ENCODE assay signal across 24 mouse cellular contexts in the genomic region with DNA sequence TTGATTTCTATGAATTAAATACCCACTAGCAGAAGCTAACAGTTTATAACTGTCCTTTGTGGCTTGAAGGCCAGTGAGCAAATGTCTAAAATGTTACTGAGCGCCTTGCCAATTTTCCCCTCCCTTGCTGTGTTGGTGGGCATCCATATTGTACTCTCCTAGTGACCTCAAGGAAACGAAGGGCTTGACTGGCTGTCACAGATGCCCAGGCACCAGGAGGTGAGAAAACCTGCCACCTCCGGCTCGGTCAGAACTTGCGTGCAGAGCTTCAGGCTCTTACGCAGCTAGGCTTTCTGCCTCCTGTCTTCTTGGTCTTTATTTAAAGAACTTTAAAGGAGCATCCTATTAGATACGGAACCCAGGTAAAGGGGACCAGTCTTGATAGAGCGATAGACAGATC.
A peak's percentile ranks its signal among the peaks of the same experiment; 100 is the strongest.
DNase-seq lines count a peak whose midpoint lies in the region; TF ChIP-seq lines count a peak whose summit lies in the region.
"Had no signal": no experiment of that assay in that cellular context is flagged by ENCODE, and none has a peak within 500 bp of the region (broad histone marks: within the 10 kb centered on the region; RNA-seq: fewer than 3 reads in every experiment).

No protein-coding gene starts in this region.

- H3K9ac ChIP-seq in MEL (ENCODE audit: control insufficient read depth, low read depth, low read length, poor library complexity, severe bottlenecking): no peak overlapping the region
- H3K9ac ChIP-seq: embryonic facial prominence, embryonic 12.5 days; embryonic facial prominence, embryonic 15.5 days; forebrain, embryonic 12.5 days; forebrain, embryonic 15.5 days; heart, embryonic 12.5 days; heart, embryonic 15.5 days; hindbrain, embryonic 12.5 days; hindbrain, embryonic 15.5 days; intestine, embryonic 15.5 days had no signal

- H3K27ac ChIP-seq in MEL (ENCODE audit: control insufficient read depth, low read depth, low read length): peak overlapping the region; percentile 8; the same call in 1 of the 2 replicates
- H3K27ac ChIP-seq: embryonic facial prominence, embryonic 12.5 days; embryonic facial prominence, embryonic 15.5 days; forebrain, embryonic 12.5 days; forebrain, embryonic 15.5 days; heart, embryonic 15.5 days; hindbrain, embryonic 12.5 days; hindbrain, embryonic 15.5 days; intestine, embryonic 15.5 days had no signal

- no peak for TF ChIP-seq EP300 in MEL (IDR thresholded peaks at IDR 0.05; ENCODE audit: low read depth in 1 of 2, low read length in 2 of 2)

- H3K9me3 ChIP-seq in MEL (replicated peaks; ENCODE audit: insufficient read depth, low read length): no peaks in the 10 kb centered on the region
- H3K9me3 ChIP-seq: embryonic facial prominence, embryonic 12.5 days; embryonic facial prominence, embryonic 15.5 days; forebrain, embryonic 12.5 days; forebrain, embryonic 15.5 days; heart, embryonic 12.5 days; heart, embryonic 15.5 days; hindbrain, embryonic 12.5 days; hindbrain, embryonic 15.5 days; intestine, embryonic 15.5 days had no signal

- peaks cover 16% of the 10 kb centered on the region; the same call in 1 of the 2 replicates for H3K79me2 ChIP-seq in MEL (ENCODE audit: control insufficient read depth, insufficient read depth, low read length, poor library complexity)

- DNase-seq in cerebellum, postnatal 10 days: peak; percentile 64 to 75
- DNase-seq in cerebellum, postnatal 36 days: no peak
- DNase-seq in heart, adult 11 months: peak; percentile 69
- DNase-seq in heart, postnatal 14 days: no peak
- DNase-seq in left cerebral cortex, postnatal 4 days: peak; percentile 37
- no peak for DNase-seq in left cerebral cortex, adult 11 months (ENCODE audit: low spot score)
- DNase-seq in MEL (ENCODE audit: low read depth, low spot score): no peak
- DNase-seq: adrenal gland, postnatal 10 days; adrenal gland, postnatal 36 days; cerebellum, adult 11 months; cerebellum, adult 9-11 months; gastrocnemius, postnatal 10 days; gastrocnemius, postnatal 36 days; heart, postnatal 10 days had no signal

- peaks cover 36 to 47% of the 10 kb centered on the region in 2 experiments for H3K36me3 ChIP-seq in MEL (ENCODE audit: control insufficient read depth in 1 of 2, insufficient read depth in 2 of 2, low read length in 2 of 2)
- H3K36me3 ChIP-seq: embryonic facial prominence, embryonic 12.5 days; embryonic facial prominence, embryonic 15.5 days; forebrain, embryonic 12.5 days; forebrain, embryonic 15.5 days; heart, embryonic 15.5 days; hindbrain, embryonic 12.5 days; hindbrain, embryonic 15.5 days; intestine, embryonic 15.5 days had no signal

- peaks cover 19% of the 10 kb centered on the region in 2 experiments for H3K4me1 ChIP-seq in MEL (ENCODE audit: control insufficient read depth in 1 of 2, insufficient read depth in 2 of 2, low read length in 2 of 2)
- H3K4me1 ChIP-seq: embryonic facial prominence, embryonic 12.5 days; embryonic facial prominence, embryonic 15.5 days; forebrain, embryonic 12.5 days; forebrain, embryonic 15.5 days; heart, embryonic 12.5 days; heart, embryonic 15.5 days; hindbrain, embryonic 12.5 days; hindbrain, embryonic 15.5 days; intestine, embryonic 15.5 days had no signal

- TF ChIP-seq POLR2A in MEL (IDR thresholded peaks at IDR 0.05; ENCODE audit: control insufficient read depth in 1 of 2, insufficient read depth in 1 of 2, low read depth in 1 of 2, low read length in 2 of 2, poor library complexity in 1 of 2): no peak

- H3K27me3 ChIP-seq in MEL (ENCODE audit: control insufficient read depth in 1 of 2, insufficient read depth in 2 of 2, low read length in 2 of 2): no peaks in the 10 kb centered on the region
- H3K27me3 ChIP-seq: embryonic facial prominence, embryonic 12.5 days; embryonic facial prominence, embryonic 15.5 days; forebrain, embryonic 12.5 days; forebrain, embryonic 15.5 days; heart, embryonic 12.5 days; heart, embryonic 15.5 days; hindbrain, embryonic 12.5 days; hindbrain, embryonic 15.5 days; intestine, embryonic 15.5 days; Patski had no signal

- no peak overlapping the region; a peak in 1 of 4 replicates for H3K4me3 ChIP-seq in MEL (ENCODE audit: control insufficient read depth in 1 of 2, insufficient read depth in 1 of 2, low read depth in 2 of 2, low read length in 2 of 2)
- H3K4me3 ChIP-seq: embryonic facial prominence, embryonic 12.5 days; embryonic facial prominence, embryonic 15.5 days; forebrain, embryonic 12.5 days; forebrain, embryonic 15.5 days; heart, embryonic 12.5 days; heart, embryonic 15.5 days; hindbrain, embryonic 12.5 days; hindbrain, embryonic 15.5 days; intestine, embryonic 15.5 days had no signal

- intact Hi-C loops in heart, postnatal 14 days (cut with DNase I): no loop called here
- intact Hi-C loops in left cerebral cortex, postnatal 4 days (cut with DNase I): no loop called here

- TF ChIP-seq RAD21 in MEL (IDR thresholded peaks at IDR 0.05; ENCODE audit: low read depth, low read length): no peak

- no peak for TF ChIP-seq CTCF in MEL (IDR thresholded peaks at IDR 0.05 in 2 of 3, conservative IDR thresholded peaks at IDR 0.05 in 1 of 3; ENCODE audit: control insufficient read depth in 1 of 3, insufficient read depth in 1 of 3, low read depth in 2 of 3, low read length in 3 of 3, poor library complexity in 1 of 3, severe bottlenecking in 1 of 3)

TF ChIP-seq in MEL, 35 proteins besides CTCF, POLR2A, EP300 and RAD21:
- TF ChIP-seq POLR2AphosphoS5 (IDR thresholded peaks at IDR 0.05; ENCODE audit: borderline replicate concordance, low read depth, low read length) (no peak), MAZ (IDR thresholded peaks at IDR 0.05; ENCODE audit: low read depth, low read length) (no peak), KAT2A (conservative IDR thresholded peaks at IDR 0.05; ENCODE audit: low read depth, low read length) (no peak), ETS1 (IDR thresholded peaks at IDR 0.05; ENCODE audit: low read depth, low read length) (no peak), RCOR1 (IDR thresholded peaks at IDR 0.05; ENCODE audit: low read depth, low read length) (no peak), TAL1 (IDR thresholded peaks at IDR 0.05; ENCODE audit: low read length) (no peak), UBTF (IDR thresholded peaks at IDR 0.05; ENCODE audit: borderline replicate concordance, insufficient read depth, low read depth, low read length) (no peak), NRF1 (IDR thresholded peaks at IDR 0.05; ENCODE audit: insufficient read depth, low read depth, low read length, poor library complexity, severe bottlenecking) (no peak), MYB (IDR thresholded peaks at IDR 0.05; ENCODE audit: low read depth, low read length) (no peak)

Comparison
In these comparisons a context has a peak if more than half of its experiments do, and no peak if none do; other contexts are left out.
1. DNase-seq: peak in cerebellum, postnatal 10 days (2 of 2), heart, adult 11 months (single experiment) and left cerebral cortex, postnatal 4 days (single experiment); none in cerebellum, postnatal 36 days (0 of 2), heart, postnatal 14 days (0 of 2), left cerebral cortex, adult 11 months (single experiment) and MEL (single experiment).